Mouse (Mus musculus) heart, embryonic 10.5 days (tissue): ENCODE results near the gene Usp19. TPM values are rescaled to one million over a fixed set of nuclear protein-coding genes. Genes with fewer than 3 reads are reported as not detected.

Experiments used
- DNase-seq: peaks from one replicate; pipeline ENCODE4 v3.0.0-alpha.2; 2017; ENCODE audit warnings: low spot score
- H3K27ac ChIP-seq: fragments of 300-500 bp; sonication (generic); 2 replicates; pipeline ENCODE4 v1.5.1; 2016; ENCODE audit warnings: mild to moderate bottlenecking
- H3K27me3 ChIP-seq: fragments of 300-500 bp; sonication (generic); 2 replicates; pipeline ENCODE4 v1.6.1; 2016; ENCODE audit warnings: mild to moderate bottlenecking; ENCODE audit not compliant: poor library complexity, insufficient read depth, severe bottlenecking
- H3K36me3 ChIP-seq: fragments of 300-500 bp; sonication (generic); 2 replicates; pipeline ENCODE4 v1.6.1; 2016; ENCODE audit warnings: mild to moderate bottlenecking, moderate library complexity
- H3K4me1 ChIP-seq: fragments of 300-500 bp; sonication (generic); 2 replicates; pipeline ENCODE4 v1.6.1; 2016; ENCODE audit warnings: mild to moderate bottlenecking
- H3K4me3 ChIP-seq: fragments of 300-500 bp; sonication (generic); 2 replicates; pipeline ENCODE4 v1.5.1; 2016; ENCODE audit warnings: mild to moderate bottlenecking, moderate library complexity
- H3K9me3 ChIP-seq: fragments of 300-500 bp; sonication (generic); 2 replicates; pipeline ENCODE4 v1.6.1; 2016; ENCODE audit warnings: mild to moderate bottlenecking, moderate library complexity
- WGBS: fragments of 180-500 bp; shearing (Covaris S2); methylation state at CpG from one replicate; pipeline ENCODE4 v1.1.7; 2016; 5-methylcytosine and 5-hydroxymethylcytosine counted together
- polyA plus RNA-seq: library from polyadenylated mRNA; unstranded; fragments of >200 nt; fragmentation: Nextera tagmentation; extraction: Ambion mirVana; gene quantifications from 2 replicates; pipeline ENCODE4 v1.2.1, GENCODE M21; 2016

The Usp19 gene
- polyA plus RNA-seq, 1 experiment from 2014 or later: 78.6 TPM

GRCm38 (mm10) chr9:108489702-108490558, 472 bp upstream of the Usp19 start:
- WGBS: 70% methylated on average over 26 of the region's 26 CpGs
- peak overlapping the region; percentile 100 for H3K4me3 ChIP-seq
- peaks cover 29% of the 10 kb centered on the region for H3K4me1 ChIP-seq
- H3K27me3 ChIP-seq: no peaks in the 10 kb centered on the region
- peaks cover 85% of the 10 kb centered on the region for H3K36me3 ChIP-seq
- H3K9me3 ChIP-seq: no peaks in the 10 kb centered on the region
- no peak for DNase-seq
- peak overlapping the region; percentile 97 for H3K27ac ChIP-seq

GRCm38 (mm10) chr9:108491286-108491580, 831 bp downstream of the Usp19 start:
- WGBS: 4% methylated on average over 12 of the region's 12 CpGs
- no peaks in the 10 kb centered on the region for H3K27me3 ChIP-seq
- no peak for DNase-seq
- H3K36me3 ChIP-seq: peaks cover 84% of the 10 kb centered on the region
- no peaks in the 10 kb centered on the region for H3K9me3 ChIP-seq
- H3K27ac ChIP-seq: peak overlapping the region; percentile 97
- peak overlapping the region; percentile 100 for H3K4me3 ChIP-seq
- H3K4me1 ChIP-seq: peaks cover 29% of the 10 kb centered on the region

GRCm38 (mm10) chr9:108492043-108492750, 1.8 kb downstream of the Usp19 start:
- WGBS: 80% methylated on average over 16 of the region's 16 CpGs
- Histone ChIP-seq H3K9me3 (no peaks in the 10 kb centered on the region), H3K27me3 (no peaks in the 10 kb centered on the region), H3K27ac (peak overlapping the region; percentile 97), H3K4me3 (peak overlapping the region; percentile 100), H3K4me1 (peaks cover 29% of the 10 kb centered on the region), H3K36me3 (peaks cover 84% of the 10 kb centered on the region)
- DNase-seq: no peak

- no peak for DNase-seq
- Histone ChIP-seq H3K27ac (no peak overlapping the region), H3K27me3 (no peaks in the 10 kb centered on the region), H3K4me3 (no peak overlapping the region), H3K36me3 (peaks cover 84% of the 10 kb centered on the region), H3K9me3 (no peaks in the 10 kb centered on the region), H3K4me1 (peaks cover 29% of the 10 kb centered on the region)
- 95% methylated on average over 8 of the region's 8 CpGs for WGBS
Measured at GRCm38 (mm10) chr9:108493246-108493645, 2.8 kb downstream of the Usp19 start.

GRCm38 (mm10) chr9:108494146-108494825, 3.9 kb downstream of the Usp19 start:
- H3K27ac ChIP-seq: no peak overlapping the region
- no peaks in the 10 kb centered on the region for H3K27me3 ChIP-seq
- peaks cover 27% of the 10 kb centered on the region for H3K4me1 ChIP-seq
- peaks cover 84% of the 10 kb centered on the region for H3K36me3 ChIP-seq
- no peak overlapping the region for H3K4me3 ChIP-seq
- WGBS: 93% methylated on average over 19 of the region's 19 CpGs
- DNase-seq: no peak
- H3K9me3 ChIP-seq: no peaks in the 10 kb centered on the region

GRCm38 (mm10) chr9:108494905-108495304, 4.5 kb downstream of the Usp19 start:
- Histone ChIP-seq H3K4me1 (peaks cover 21% of the 10 kb centered on the region), H3K27me3 (no peaks in the 10 kb centered on the region), H3K9me3 (no peaks in the 10 kb centered on the region), H3K36me3 (peaks cover 84% of the 10 kb centered on the region), H3K4me3 (no peak overlapping the region), H3K27ac (no peak overlapping the region)
- DNase-seq: no peak
- 89% methylated on average over 10 of the region's 10 CpGs for WGBS

- Histone ChIP-seq H3K27ac (no peak overlapping the region), H3K36me3 (peaks cover 92% of the 10 kb centered on the region), H3K27me3 (no peaks in the 10 kb centered on the region), H3K9me3 (no peaks in the 10 kb centered on the region), H3K4me1 (no peaks in the 10 kb centered on the region), H3K4me3 (no peak overlapping the region)
- 97% methylated on average over 7 of the region's 7 CpGs for WGBS
- no peak for DNase-seq
Measured at GRCm38 (mm10) chr9:108499231-108499630, 8.8 kb downstream of the Usp19 start.

GRCm38 (mm10) chr9:108499943-108500342, 9.5 kb downstream of the Usp19 start:
- no peak overlapping the region for H3K27ac ChIP-seq
- 87% methylated on average over 15 of the region's 15 CpGs for WGBS
- H3K4me3 ChIP-seq: no peak overlapping the region

GRCm38 (mm10) chr9:108506901-108507300, 16.5 kb downstream of the Usp19 start:
- no peaks in the 10 kb centered on the region for H3K9me3 ChIP-seq
- H3K36me3 ChIP-seq: peaks cover 44% of the 10 kb centered on the region
- no peaks in the 10 kb centered on the region for H3K27me3 ChIP-seq
- peak overlapping the region; percentile 89 for H3K4me3 ChIP-seq
- 84% methylated on average over 7 of the region's 7 CpGs for WGBS
- peak overlapping the region; percentile 88; the same call in 1 of the 2 replicates for H3K27ac ChIP-seq
- H3K4me1 ChIP-seq: peaks cover 22% of the 10 kb centered on the region
- peak; percentile 59 for DNase-seq

More at GRCm38 (mm10) chr9:108499943-108500342, 9.5 kb downstream of the Usp19 start:
- Histone ChIP-seq H3K9me3 (no peaks in the 10 kb centered on the region), H3K27me3 (no peaks in the 10 kb centered on the region), H3K36me3 (peaks cover 85% of the 10 kb centered on the region), H3K4me1 (no peaks in the 10 kb centered on the region)
- DNase-seq: no peak

- DNase-seq: peak; percentile 99
- Histone ChIP-seq H3K36me3 (peaks cover 45% of the 10 kb centered on the region), H3K9me3 (no peaks in the 10 kb centered on the region), H3K27ac (peak within 1 kb of the TSS; percentile 88), H3K4me3 (peak within 1 kb of the TSS; percentile 89), H3K4me1 (peaks cover 22% of the 10 kb centered on the region), H3K27me3 (no peaks in the 10 kb centered on the region)
- 1% methylated on average over 37 of the region's 37 CpGs for WGBS
Measured at GRCm38 (mm10) chr9:108507619-108508434, 17.4 kb downstream of the Usp19 start, which contains the start of gene Qars. Qars (plus strand) TSS chr9:108507706.

GRCm38 (mm10) chr9:108508776-108509175, 18.4 kb downstream of the Usp19 start:
- H3K27me3 ChIP-seq: no peaks in the 10 kb centered on the region
- peak overlapping the region; percentile 89 for H3K4me3 ChIP-seq
- H3K27ac ChIP-seq: peak overlapping the region; percentile 88; the same call in 1 of the 2 replicates
- H3K9me3 ChIP-seq: no peaks in the 10 kb centered on the region
- H3K4me1 ChIP-seq: peaks cover 22% of the 10 kb centered on the region
- peaks cover 46% of the 10 kb centered on the region for H3K36me3 ChIP-seq
- WGBS: 82% methylated on average over 7 of the region's 7 CpGs
- no peak for DNase-seq
